Mouse (Mus musculus) hindbrain, embryonic 14.5 days (tissue): Measurements from ENCODE around the gene Fam229b. TPM values are rescaled to one million over a fixed set of nuclear protein-coding genes. Genes with fewer than 3 reads are reported as not detected.

ENCODE experiments used
- ATAC-seq: fragments of 200-750 bp; cut with Nextera tagmentation; 2 replicates; pipeline ENCODE4 v1.8.0; 2017; ENCODE audit warnings: moderate number of reproducible peaks, mild to moderate bottlenecking, moderate TSS enrichment, moderate library complexity; ENCODE audit not compliant: low FRiP score
- DNase-seq: peaks from one replicate; pipeline ENCODE4 v3.0.0-alpha.2; 2015; ENCODE audit warnings: low spot score
- H3K27ac ChIP-seq: fragments of 300-500 bp; sonication (generic); 2 replicates; pipeline ENCODE4 v1.5.1; 2014; ENCODE audit warnings: mild to moderate bottlenecking, moderate library complexity
- H3K27me3 ChIP-seq: fragments of 300-500 bp; sonication (generic); 2 replicates; pipeline ENCODE4 v1.6.1; 2014; ENCODE audit warnings: mild to moderate bottlenecking, low read length, mixed read lengths; ENCODE audit not compliant: control insufficient read depth, insufficient read depth
- H3K36me3 ChIP-seq: fragments of 300-500 bp; sonication (generic); replicated peaks from 2 replicates; pipeline ENCODE4 v1.6.1; 2014; ENCODE audit not compliant: control insufficient read depth, insufficient read depth
- H3K4me1 ChIP-seq: fragments of 300-500 bp; sonication (generic); replicated peaks from 2 replicates; pipeline ENCODE4 v1.6.1; 2014; ENCODE audit warnings: antibody characterized with exemption, low read length, mixed read lengths; ENCODE audit not compliant: control insufficient read depth, insufficient read depth
- H3K4me2 ChIP-seq: fragments of 300-500 bp; sonication (generic); replicated peaks from 2 replicates; pipeline ENCODE4 v1.6.1; 2014; ENCODE audit warnings: mild to moderate bottlenecking, moderate library complexity
- H3K4me3 ChIP-seq: fragments of 300-500 bp; sonication (generic); replicated peaks from 2 replicates; pipeline ENCODE4 v1.5.1; 2014; ENCODE audit warnings: mild to moderate bottlenecking, low read length
- H3K9ac ChIP-seq: fragments of 300-500 bp; sonication (generic); 2 replicates; pipeline ENCODE4 v1.6.1; 2014
- H3K9me3 ChIP-seq: fragments of 300-500 bp; sonication (generic); 2 replicates; pipeline ENCODE4 v1.6.1; 2016; ENCODE audit warnings: low read length; ENCODE audit not compliant: control insufficient read depth
- WGBS: fragments of 180-500 bp; shearing (Covaris S2); extraction: QIAGEN DNeasy Blood & Tissue Kit; methylation state at CpG from one replicate; pipeline ENCODE4 v1.1.7; 2014; 5-methylcytosine and 5-hydroxymethylcytosine counted together
- polyA plus RNA-seq: library from polyadenylated mRNA; unstranded; fragments of >200 nt; fragmentation: Nextera tagmentation; extraction: Ambion mirVana; gene quantifications from 2 replicates; pipeline ENCODE4 v1.2.1, GENCODE M21; 2014

The Fam229b gene
- polyA plus RNA-seq, 1 experiment from 2014 or later, result 38.9 TPM

DNA sequence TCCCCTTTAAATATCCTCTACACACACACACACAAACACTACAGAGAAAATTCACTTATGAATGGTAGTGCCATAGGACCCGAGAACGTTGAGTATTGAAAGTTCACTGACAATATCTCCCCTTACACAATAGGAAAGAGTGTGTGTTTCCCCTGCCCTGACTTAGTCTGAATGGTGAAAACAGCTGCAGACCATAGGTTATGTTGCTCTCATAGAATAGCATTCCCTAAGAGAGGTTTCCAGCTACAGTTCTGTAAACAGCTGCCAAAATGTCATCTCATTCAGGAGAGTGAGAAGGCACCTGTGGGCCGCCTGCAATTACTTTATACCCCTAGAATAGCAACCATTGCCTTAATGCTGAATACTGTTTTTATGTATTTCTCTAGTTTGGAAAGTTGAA is 27.3 kb downstream of the Fam229b start:
- Histone ChIP-seq H3K27me3 (no peaks in the 10 kb centered on the region), H3K27ac (no peak overlapping the region), H3K9ac (no peak overlapping the region), H3K4me1 (peaks cover 12% of the 10 kb centered on the region; the same call in 1 of the 2 replicates), H3K36me3 (no peaks in the 10 kb centered on the region), H3K4me3 (no peak overlapping the region), H3K4me2 (no peak overlapping the region), H3K9me3 (no peaks in the 10 kb centered on the region)
- DNase-seq (no peak), ATAC-seq (no peak)
- 61% methylated on average over 3 of the region's 3 CpGs for WGBS

DNA sequence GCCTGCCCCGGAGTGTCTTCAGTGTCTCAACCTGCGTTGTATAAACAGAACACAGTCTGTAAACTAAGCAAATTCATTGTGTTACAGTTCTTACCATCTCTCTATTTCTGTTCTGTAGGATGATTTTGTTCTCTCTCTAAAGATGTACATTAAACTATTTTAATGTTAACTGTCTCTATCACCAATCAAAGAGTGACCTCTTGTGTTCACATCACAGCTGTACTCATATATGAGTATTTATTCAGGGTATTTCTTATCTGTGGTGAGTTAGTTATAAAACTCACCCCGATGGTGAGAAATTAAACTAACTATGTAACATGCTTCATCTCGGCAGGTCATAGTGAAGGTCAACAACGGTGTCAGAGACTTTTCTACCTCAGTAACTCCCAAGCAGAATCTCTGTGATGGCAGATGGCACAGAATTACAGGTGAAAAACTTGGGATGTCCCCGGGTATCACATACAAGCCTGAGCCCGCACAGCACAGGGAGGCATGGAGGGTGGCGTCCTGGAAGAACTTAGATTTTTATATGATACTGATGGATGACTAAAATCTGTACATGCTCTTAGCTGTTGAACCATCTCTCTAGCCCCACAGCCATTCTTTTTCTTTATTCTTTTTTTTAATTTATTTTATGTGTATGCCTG is 28.8 kb downstream of the Fam229b start:
- no peaks in the 10 kb centered on the region for H3K9me3 ChIP-seq
- peaks cover 12% of the 10 kb centered on the region; the same call in 1 of the 2 replicates for H3K4me1 ChIP-seq
- H3K4me3 ChIP-seq, result no peak overlapping the region
- no peak for DNase-seq
- no peak overlapping the region for H3K4me2 ChIP-seq
- WGBS, result 96% methylated on average over 8 of the region's 8 CpGs
- no peak overlapping the region for H3K27ac ChIP-seq
- no peaks in the 10 kb centered on the region for H3K27me3 ChIP-seq
- no peak overlapping the region for H3K9ac ChIP-seq
- ATAC-seq, result no peak
- no peaks in the 10 kb centered on the region for H3K36me3 ChIP-seq

DNA sequence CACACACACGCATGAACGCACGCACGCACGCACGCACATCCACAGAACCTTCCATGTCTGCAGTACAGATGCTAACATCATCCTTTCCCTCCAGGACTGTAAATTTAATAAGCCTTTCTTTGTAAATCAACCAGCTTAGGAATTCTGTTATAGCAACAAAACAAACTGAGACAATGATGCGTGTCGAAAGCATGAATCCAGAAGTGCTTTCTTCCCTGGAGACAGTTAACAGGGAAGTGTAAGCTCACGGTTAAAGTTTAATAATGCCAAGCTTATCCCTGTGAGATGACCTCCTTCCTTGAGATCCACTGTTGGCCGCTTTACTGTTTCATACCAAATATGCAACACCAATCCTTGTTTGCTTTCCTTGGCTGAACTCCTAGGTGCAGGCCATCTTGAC is 35.0 kb downstream of the Fam229b start:
- Histone ChIP-seq H3K4me2 (no peak overlapping the region), H3K36me3 (no peaks in the 10 kb centered on the region), H3K9me3 (no peaks in the 10 kb centered on the region), H3K4me1 (no peaks in the 10 kb centered on the region), H3K27me3 (no peaks in the 10 kb centered on the region), H3K9ac (no peak overlapping the region), H3K4me3 (no peak overlapping the region), H3K27ac (no peak overlapping the region)
- no peak for DNase-seq
- no peak for ATAC-seq
- 90% methylated on average over 10 of the region's 10 CpGs for WGBS

- H3K27me3 ChIP-seq, result no peaks in the 10 kb centered on the region
- no peak overlapping the region for H3K4me2 ChIP-seq
- H3K9ac ChIP-seq, result no peak overlapping the region
- H3K9me3 ChIP-seq, result no peaks in the 10 kb centered on the region
- no peak for ATAC-seq
- no peaks in the 10 kb centered on the region for H3K36me3 ChIP-seq
- DNase-seq, result no peak
- H3K4me3 ChIP-seq, result no peak overlapping the region
- WGBS, result 87% methylated on average over 9 of the region's 9 CpGs
- H3K27ac ChIP-seq, result no peak overlapping the region
- no peaks in the 10 kb centered on the region for H3K4me1 ChIP-seq
Measured at GRCm38 (mm10) chr10:39096981-39097380, 36.7 kb downstream of the Fam229b start.

DNA sequence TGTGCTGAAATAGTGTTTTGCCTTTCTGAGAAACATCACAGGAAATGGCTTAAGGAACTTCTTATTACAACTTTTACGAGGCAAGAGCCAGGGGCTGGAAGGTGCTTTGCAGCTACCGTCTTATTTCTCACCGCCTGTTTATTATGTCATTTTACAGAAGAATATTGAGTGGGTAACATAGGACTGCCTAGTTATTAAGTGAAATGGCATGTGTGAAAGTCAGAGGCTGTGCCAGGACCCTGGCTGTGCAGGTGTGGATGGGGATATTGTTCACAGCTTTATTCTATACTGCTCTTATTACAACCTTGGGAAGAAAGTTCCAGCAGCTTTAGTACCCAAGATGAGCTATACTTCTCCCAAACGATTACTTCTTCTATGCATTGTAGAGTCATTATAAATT is 61.7 kb downstream of the Fam229b start:
- no peak overlapping the region for H3K4me3 ChIP-seq
- no peak for ATAC-seq
- no peaks in the 10 kb centered on the region for H3K27me3 ChIP-seq
- DNase-seq, result no peak
- H3K4me1 ChIP-seq, result no peaks in the 10 kb centered on the region
- H3K9ac ChIP-seq, result no peak overlapping the region
- no peaks in the 10 kb centered on the region for H3K9me3 ChIP-seq
- 92% methylated on average over 4 of the region's 4 CpGs for WGBS
- H3K27ac ChIP-seq, result no peak overlapping the region
- no peaks in the 10 kb centered on the region for H3K36me3 ChIP-seq
- no peak overlapping the region for H3K4me2 ChIP-seq

Other genes starting within 250 kb of the Fam229b start
- gene Lama4, start 168.4 kb downstream of the Fam229b start, polyA plus RNA-seq, result 20.6 and 21.6 TPM in 2 replicates
- 8.2 and 8.8 TPM in 2 replicates for gene Tube1, start 62 bp upstream of the Fam229b start, polyA plus RNA-seq
- 0.33 and 0.41 TPM in 2 replicates for gene Ccn6, start 29.9 kb upstream of the Fam229b start, polyA plus RNA-seq
- gene Fyn, start 234.9 kb upstream of the Fam229b start, polyA plus RNA-seq, result 105 and 112 TPM in 2 replicates